Mouse (Mus musculus) E14TG2a.4 (cell line): ENCODE measurements around the gene Il18.

Source experiments
- CTCF ChIP-seq: conservative IDR thresholded peaks from 2 replicates; pipeline ENCODE4 v1.5.1; 2014; ENCODE audit warnings: low read length
- POU5F1 ChIP-seq: IDR thresholded peaks from 2 replicates; pipeline ENCODE4 v1.6.1; 2014; ENCODE audit warnings: low read length, borderline replicate concordance

- no peak for TF ChIP-seq CTCF
- TF ChIP-seq POU5F1, result no peak
Measured at GRCm38 (mm10) chr9:50535930-50536329, 18.7 kb upstream of the Il18 start.
